Mouse (Mus musculus): ENCODE data around the gene Fam172a. TPM values are rescaled to one million over a fixed set of nuclear protein-coding genes. Genes with fewer than 3 reads are reported as not detected.
A peak's percentile ranks its signal among the peaks of the same experiment; 100 is the strongest.

The Fam172a gene
- polyA plus RNA-seq, 1 experiment from 2014 or later: 41.6 TPM

GRCm38 (mm10) chr13:77868314-77868713 lies 166.5 kb downstream of the Fam172a start:
- peaks cover 8% of the 10 kb centered on the region; the same call in 1 of the 2 replicates for H3K4me1 ChIP-seq
- H3K9me3 ChIP-seq: no peaks in the 10 kb centered on the region
- WGBS: 21% methylated on average over 2 of the region's 2 CpGs
- H3K4me2 ChIP-seq (replicated peaks): no peak overlapping the region
- H3K9ac ChIP-seq (replicated peaks): no peak overlapping the region
- H3K27ac ChIP-seq (replicated peaks): 0 out of 2 replicates have a peak overlapping the region, but pooled peaks have one; percentile 46
- no peaks in the 10 kb centered on the region for H3K36me3 ChIP-seq
- H3K27me3 ChIP-seq: no peaks in the 10 kb centered on the region
- H3K4me3 ChIP-seq: no peak overlapping the region
- ATAC-seq (ENCODE audit: low FRiP score, low read depth): peak; percentile 96

DNA sequence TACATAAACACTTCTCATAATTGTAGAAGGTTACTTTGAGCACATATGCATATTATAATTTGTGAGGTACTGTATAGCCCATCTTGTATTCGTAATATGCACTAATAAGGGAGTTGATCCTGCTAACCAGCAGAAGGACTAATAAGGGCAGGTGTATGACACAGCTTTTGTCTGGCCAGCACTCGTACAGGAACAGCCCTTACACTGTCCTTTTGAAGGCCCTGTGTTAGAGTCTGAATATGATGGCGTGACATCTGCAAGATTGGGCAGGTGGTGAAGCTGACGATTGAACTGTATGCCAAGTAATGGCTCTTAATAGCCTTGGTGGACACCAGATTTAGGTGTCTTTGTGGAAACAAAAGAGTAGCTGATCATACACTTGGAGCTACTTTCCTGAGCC lies 176.3 kb downstream of the Fam172a start:
- H3K27me3 ChIP-seq: no peaks in the 10 kb centered on the region
- H3K4me3 ChIP-seq: no peak overlapping the region
- H3K9me3 ChIP-seq: no peaks in the 10 kb centered on the region
- no peak overlapping the region for H3K9ac ChIP-seq (replicated peaks)
- ATAC-seq (ENCODE audit: low FRiP score, low read depth): peak; percentile 54; the same call in 1 of the 2 replicates
- WGBS: 60% methylated on average over 4 of the region's 4 CpGs
- no peaks in the 10 kb centered on the region for H3K36me3 ChIP-seq
- H3K4me2 ChIP-seq (replicated peaks): no peak overlapping the region
- H3K4me1 ChIP-seq: peaks cover 6% of the 10 kb centered on the region
- peak overlapping the region; percentile 20; the same call in 1 of the 2 replicates for H3K27ac ChIP-seq (replicated peaks)

DNA sequence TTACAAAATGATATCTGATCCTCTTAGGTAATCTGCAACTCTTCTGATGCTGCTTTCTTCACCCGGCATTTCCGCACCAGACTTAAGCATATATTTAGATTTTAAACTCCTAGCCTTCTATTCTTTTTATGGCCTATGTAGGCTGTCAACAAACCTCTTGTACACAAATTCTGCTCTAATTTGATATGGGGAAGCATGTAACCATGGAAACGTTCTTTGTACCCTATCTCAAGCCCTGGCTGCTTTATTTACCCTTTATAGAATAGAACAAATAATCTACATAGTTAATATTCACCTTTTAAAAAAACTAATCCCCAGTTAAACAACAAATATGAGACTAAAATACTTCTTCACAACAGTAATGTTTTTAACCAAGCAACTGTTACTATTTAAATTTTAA lies 176.7 kb downstream of the Fam172a start:
- ATAC-seq (ENCODE audit: low FRiP score, low read depth): no peak
- Histone ChIP-seq H3K27me3 (no peaks in the 10 kb centered on the region), H3K36me3 (no peaks in the 10 kb centered on the region), H3K4me3 (no peak overlapping the region), H3K4me2 (replicated peaks) (no peak overlapping the region), H3K27ac (replicated peaks) (peak overlapping the region; percentile 20; the same call in 1 of the 2 replicates), H3K4me1 (peaks cover 6% of the 10 kb centered on the region), H3K9ac (replicated peaks) (no peak overlapping the region), H3K9me3 (no peaks in the 10 kb centered on the region)
- WGBS: 61% methylated on average over 3 of the region's 3 CpGs

GRCm38 (mm10) chr13:77897619-77898018 lies 195.8 kb downstream of the Fam172a start:
- no peak overlapping the region for H3K9ac ChIP-seq (replicated peaks)
- no peak overlapping the region for H3K27ac ChIP-seq (replicated peaks)
- no peaks in the 10 kb centered on the region for H3K36me3 ChIP-seq
- no peak overlapping the region for H3K4me3 ChIP-seq
- WGBS: 37% methylated on average over 2 of the region's 2 CpGs
- peaks cover 19% of the 10 kb centered on the region for H3K4me1 ChIP-seq
- H3K4me2 ChIP-seq (replicated peaks): no peak overlapping the region
- no peaks in the 10 kb centered on the region; the same call in 1 of the 2 replicates for H3K27me3 ChIP-seq
- ATAC-seq (ENCODE audit: low FRiP score, low read depth): no peak
- H3K9me3 ChIP-seq: no peaks in the 10 kb centered on the region

- Histone ChIP-seq H3K9ac (replicated peaks) (no peak overlapping the region), H3K4me2 (replicated peaks) (no peak overlapping the region), H3K9me3 (no peaks in the 10 kb centered on the region), H3K27ac (replicated peaks) (no peak overlapping the region), H3K4me1 (peaks cover 17% of the 10 kb centered on the region), H3K4me3 (no peak overlapping the region), H3K27me3 (no peaks in the 10 kb centered on the region; the same call in 1 of the 2 replicates), H3K36me3 (no peaks in the 10 kb centered on the region)
- ATAC-seq (ENCODE audit: low FRiP score, low read depth): no peak
- WGBS: 44% methylated on average over 6 of the region's 6 CpGs
These were observed 196.4 kb downstream of the Fam172a start for GRCm38 (mm10) chr13:77898066-77898796.

DNA sequence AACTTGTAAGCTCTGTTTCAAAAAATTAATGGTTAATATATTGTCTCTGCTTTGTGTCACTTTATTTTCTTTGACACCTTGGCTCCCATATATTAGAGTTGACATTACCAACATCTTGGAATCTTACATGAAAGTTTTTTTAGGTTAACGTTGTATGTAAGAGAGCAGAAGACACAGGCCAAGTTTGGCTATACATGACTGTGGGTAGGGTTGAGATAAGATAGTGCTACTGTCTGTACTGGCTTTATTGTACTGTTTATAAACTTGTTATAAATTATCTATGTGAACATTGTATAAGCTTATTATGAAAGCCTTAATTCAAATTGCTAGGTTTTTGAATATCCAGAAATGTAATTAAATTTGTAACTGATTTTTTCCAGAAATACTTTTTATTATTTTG lies 197.9 kb downstream of the Fam172a start:
- Histone ChIP-seq H3K9ac (replicated peaks) (no peak overlapping the region), H3K27ac (replicated peaks) (no peak overlapping the region), H3K4me2 (replicated peaks) (no peak overlapping the region), H3K9me3 (no peaks in the 10 kb centered on the region), H3K4me1 (peaks cover 4% of the 10 kb centered on the region), H3K27me3 (no peaks in the 10 kb centered on the region; the same call in 1 of the 2 replicates), H3K36me3 (no peaks in the 10 kb centered on the region), H3K4me3 (no peak overlapping the region)
- no peak for ATAC-seq (ENCODE audit: low FRiP score, low read depth)
- WGBS: 78% methylated on average over 1 of the region's 1 CpGs

- no peak overlapping the region for H3K27ac ChIP-seq (replicated peaks)
- no peak overlapping the region for H3K4me3 ChIP-seq
- H3K4me2 ChIP-seq (replicated peaks): no peak overlapping the region
- peak; percentile 79 for ATAC-seq (ENCODE audit: low FRiP score, low read depth)
- H3K36me3 ChIP-seq: no peaks in the 10 kb centered on the region
- peaks cover 4% of the 10 kb centered on the region; the same call in 1 of the 2 replicates for H3K4me1 ChIP-seq
- H3K9ac ChIP-seq (replicated peaks): no peak overlapping the region
- H3K27me3 ChIP-seq: no peaks in the 10 kb centered on the region; the same call in 1 of the 2 replicates
- H3K9me3 ChIP-seq: no peaks in the 10 kb centered on the region
These were observed 199.0 kb downstream of the Fam172a start for GRCm38 (mm10) chr13:77900843-77901242.

DNA sequence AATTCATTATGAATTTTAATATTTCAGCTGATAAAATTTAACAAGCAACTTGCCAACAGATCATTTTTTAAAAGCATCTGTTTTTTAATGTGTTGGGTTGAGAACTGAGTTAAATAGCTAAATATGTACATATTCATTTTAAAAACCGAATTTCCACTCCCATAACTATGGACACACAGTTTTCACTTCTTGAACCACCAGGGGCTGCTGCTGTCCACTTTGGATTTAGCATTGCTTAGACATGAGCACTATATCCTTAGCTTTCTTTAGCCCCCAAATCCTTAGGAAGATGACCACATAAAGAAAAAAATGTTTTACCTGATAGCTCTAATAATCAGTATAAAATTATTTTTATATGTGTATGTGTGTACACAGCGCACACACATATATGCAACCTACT lies 207.4 kb downstream of the Fam172a start:
- no peak for ATAC-seq (ENCODE audit: low FRiP score, low read depth)
- no peak overlapping the region for H3K4me2 ChIP-seq (replicated peaks)

DNA sequence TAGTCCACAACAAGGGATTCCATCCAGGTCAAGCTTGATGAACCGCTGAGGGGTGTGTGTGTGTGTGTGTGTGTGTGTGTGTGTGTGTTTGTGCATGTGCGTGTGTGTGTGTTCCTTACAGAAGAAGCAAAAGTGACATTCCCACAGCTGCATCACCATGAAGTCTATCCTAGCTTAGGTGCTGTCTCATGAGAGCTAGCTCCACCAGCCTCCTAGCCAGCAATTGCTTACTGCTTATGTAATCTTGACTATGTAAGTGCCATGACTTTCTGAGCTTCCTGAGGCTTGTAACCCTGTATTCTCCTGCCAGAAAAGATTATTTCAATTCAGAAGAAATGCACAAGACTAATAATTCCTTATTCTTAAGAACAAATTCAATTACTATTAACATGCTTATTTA lies 221.0 kb downstream of the Fam172a start:
- Histone ChIP-seq H3K27me3 (no peaks in the 10 kb centered on the region), H3K9me3 (no peaks in the 10 kb centered on the region), H3K4me2 (replicated peaks) (no peak overlapping the region), H3K27ac (replicated peaks) (no peak overlapping the region), H3K9ac (replicated peaks) (no peak overlapping the region), H3K36me3 (no peaks in the 10 kb centered on the region), H3K4me3 (no peak overlapping the region), H3K4me1 (no peaks in the 10 kb centered on the region)
- no peak for ATAC-seq (ENCODE audit: low FRiP score, low read depth)
- 93% methylated on average over 2 of the region's 2 CpGs for WGBS

More for the DNA sequence above, 207.4 kb downstream of the Fam172a start:
- WGBS: 89% methylated on average over 2 of the region's 2 CpGs
- Histone ChIP-seq H3K9ac (replicated peaks) (no peak overlapping the region), H3K9me3 (no peaks in the 10 kb centered on the region), H3K27me3 (no peaks in the 10 kb centered on the region), H3K36me3 (no peaks in the 10 kb centered on the region), H3K27ac (replicated peaks) (no peak overlapping the region), H3K4me3 (no peak overlapping the region), H3K4me1 (no peaks in the 10 kb centered on the region)

DNA sequence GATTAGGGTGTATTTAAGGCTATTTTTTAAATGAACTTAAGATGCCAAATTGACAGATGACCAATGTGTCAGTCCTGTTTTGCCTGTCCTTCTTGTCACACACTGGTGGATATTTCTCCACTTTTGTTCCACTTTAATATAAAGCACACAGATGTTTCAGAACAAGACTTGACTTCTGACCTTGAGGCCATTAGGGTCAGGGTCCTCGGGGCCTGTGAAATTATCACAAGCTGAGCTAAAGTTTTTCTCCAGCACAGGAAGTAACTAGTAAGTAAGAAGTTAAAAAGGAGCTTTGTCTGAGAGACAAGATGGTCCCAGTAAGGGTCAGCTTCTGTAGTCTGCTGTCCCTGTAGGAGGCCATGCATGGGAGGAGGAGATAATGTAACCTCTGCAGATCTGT lies 255.8 kb downstream of the Fam172a start:
- no peaks in the 10 kb centered on the region for H3K36me3 ChIP-seq
- H3K9me3 ChIP-seq: no peaks in the 10 kb centered on the region
- no peak overlapping the region for H3K27ac ChIP-seq (replicated peaks)
- WGBS: 2% methylated on average over 1 of the region's 1 CpGs
- no peak overlapping the region for H3K9ac ChIP-seq (replicated peaks)
- peaks cover 9% of the 10 kb centered on the region for H3K4me1 ChIP-seq
- no peak overlapping the region for H3K4me3 ChIP-seq
- ATAC-seq (ENCODE audit: low FRiP score, low read depth): no peak
- H3K4me2 ChIP-seq (replicated peaks): no peak overlapping the region
- no peaks in the 10 kb centered on the region for H3K27me3 ChIP-seq

DNA sequence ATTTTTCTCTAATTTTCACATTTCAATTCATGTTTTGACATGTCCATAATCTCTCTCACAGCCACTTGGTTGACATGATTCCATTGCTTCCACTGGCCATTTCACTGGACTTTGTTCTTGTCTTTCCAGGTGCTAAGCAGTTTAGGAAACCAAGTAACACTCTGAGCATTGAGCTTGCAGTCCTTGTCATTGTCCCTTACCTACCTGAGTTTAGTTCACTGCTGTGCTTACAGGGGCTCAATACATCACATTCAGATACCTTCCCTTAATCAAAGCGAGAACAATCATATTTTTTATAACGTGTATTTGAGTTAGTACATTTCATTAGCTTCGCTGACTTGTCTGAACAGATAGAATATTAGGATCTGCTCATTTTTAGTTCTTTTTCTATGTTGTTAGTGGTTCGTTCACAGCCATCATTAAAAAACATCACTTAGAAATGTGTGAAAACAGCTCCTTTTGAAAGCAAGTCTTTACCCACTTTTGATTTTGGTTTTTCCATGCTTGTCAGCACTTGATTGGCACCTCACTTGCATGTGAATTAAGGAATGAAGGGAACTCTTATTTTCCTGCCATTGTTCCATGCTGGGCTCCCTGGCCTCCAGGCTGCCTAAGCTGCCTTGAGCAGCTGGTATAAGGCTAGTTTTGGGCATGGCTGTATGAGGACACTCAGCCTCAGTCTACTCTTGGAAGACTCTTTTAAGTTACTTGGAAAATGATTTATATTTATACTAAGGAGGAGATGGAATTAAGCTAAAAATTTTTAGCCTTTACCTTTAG lies 257.9 kb downstream of the Fam172a start:
- peak overlapping the region; percentile 70 for H3K27ac ChIP-seq (replicated peaks)
- H3K4me1 ChIP-seq: peaks cover 9% of the 10 kb centered on the region
- H3K27me3 ChIP-seq: no peaks in the 10 kb centered on the region
- H3K4me2 ChIP-seq (replicated peaks): no peak overlapping the region
- H3K9me3 ChIP-seq: 0 out of 2 replicates have a peak, but pooled peaks cover 5% of the 10 kb centered on the region
- H3K36me3 ChIP-seq: peaks cover 4% of the 10 kb centered on the region; the same call in 1 of the 2 replicates
- WGBS: 51% methylated on average over 4 of the region's 4 CpGs
- no peak overlapping the region for H3K4me3 ChIP-seq
- H3K9ac ChIP-seq (replicated peaks): no peak overlapping the region
- ATAC-seq (ENCODE audit: low FRiP score, low read depth): peak; percentile 94

- no peak overlapping the region for H3K27ac ChIP-seq (replicated peaks)
- no peak overlapping the region for H3K9ac ChIP-seq (replicated peaks)
- no peak overlapping the region for H3K4me3 ChIP-seq
- no peaks in the 10 kb centered on the region for H3K9me3 ChIP-seq
- no peaks in the 10 kb centered on the region for H3K27me3 ChIP-seq
- 85% methylated on average over 3 of the region's 3 CpGs for WGBS
- no peaks in the 10 kb centered on the region for H3K36me3 ChIP-seq
- ATAC-seq (ENCODE audit: low FRiP score, low read depth): no peak
- 0 out of 2 replicates have a peak, but pooled peaks cover under 1% of the 10 kb centered on the region for H3K4me1 ChIP-seq
- H3K4me2 ChIP-seq (replicated peaks): no peak overlapping the region
These were observed 274.4 kb downstream of the Fam172a start for GRCm38 (mm10) chr13:77976248-77976647.
